Mouse (Mus musculus): ENCODE results near the gene Ap5s1. TPM values are rescaled to one million over a fixed set of nuclear protein-coding genes. Genes with fewer than 3 reads are reported as not detected.

The Ap5s1 gene
- polyA plus RNA-seq, 1 experiment from 2014 or later = 31.4 TPM

DNA sequence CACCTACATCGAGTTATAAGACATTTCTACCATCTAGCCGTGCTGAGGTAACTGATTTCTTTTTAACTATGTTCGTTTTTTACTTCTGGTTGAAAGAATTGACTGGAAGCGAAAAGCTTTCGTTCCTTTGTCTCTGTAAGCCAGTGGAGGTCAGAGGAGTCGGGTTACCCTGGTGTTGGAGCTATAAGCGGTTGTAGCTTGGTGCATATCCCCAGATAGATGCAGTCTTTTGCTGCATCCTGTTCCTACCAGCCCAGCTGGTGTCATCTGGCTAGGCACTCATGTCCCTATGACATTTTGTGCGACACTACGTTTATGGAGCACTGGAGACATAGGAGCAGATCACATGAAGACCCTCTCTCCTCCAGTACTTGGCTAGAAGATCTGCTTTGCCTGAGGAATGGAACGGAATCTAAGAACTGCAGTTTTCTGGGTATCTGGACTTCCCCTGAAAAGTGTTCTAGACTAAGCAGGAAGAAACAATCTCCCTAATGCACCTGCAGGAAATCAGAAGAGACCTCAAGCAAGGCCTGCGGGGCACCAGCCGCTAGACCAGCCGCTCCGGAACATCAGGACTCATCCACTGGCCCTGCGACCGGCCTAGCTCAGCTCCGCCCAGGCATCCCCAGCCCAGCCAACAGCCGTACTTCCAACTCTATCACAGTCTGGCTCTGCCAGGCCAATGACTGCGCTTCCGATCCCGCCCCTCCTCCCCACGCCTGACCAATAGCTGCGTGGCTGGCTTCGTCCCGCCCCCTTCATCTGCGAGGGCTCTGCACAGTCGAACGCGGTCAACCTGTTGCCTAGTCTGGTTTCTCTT is 26.6 kb downstream of the Ap5s1 start, which contains the start of gene Mavs:
Mavs (plus strand) TSS at position 757 of the 820 bp plus-strand sequence.
- H3K36me3 ChIP-seq (ENCODE audit: control insufficient read depth, insufficient read depth, low read length) = no peaks in the 10 kb centered on the region
- H3K9me3 ChIP-seq (ENCODE audit: control insufficient read depth, low read length) = no peaks in the 10 kb centered on the region
- peak within 1 kb of the TSS; percentile 56 for H3K4me3 ChIP-seq (ENCODE audit: low read depth, low read length)
- peak within 1 kb of the TSS; percentile 86 for H3K4me2 ChIP-seq (ENCODE audit: low read depth, low read length, severe bottlenecking)
- DNase-seq (ENCODE audit: low spot score) = peak; percentile 98
- H3K4me1 ChIP-seq (replicated peaks; ENCODE audit: control insufficient read depth, insufficient read depth, low read length) = peaks cover 4% of the 10 kb centered on the region; the same call in 1 of the 2 replicates
- ATAC-seq (replicated peaks; ENCODE audit: low FRiP score) = peak; percentile 100
- H3K27ac ChIP-seq (ENCODE audit: low read depth, low read length) = peak within 1 kb of the TSS; percentile 14; the same call in 1 of the 2 replicates
- 7% methylated on average over 29 of the region's 29 CpGs for WGBS
- H3K27me3 ChIP-seq (ENCODE audit: control insufficient read depth, insufficient read depth, low read length) = no peaks in the 10 kb centered on the region
- H3K9ac ChIP-seq (ENCODE audit: low read length) = peak within 1 kb of the TSS; percentile 73

DNA sequence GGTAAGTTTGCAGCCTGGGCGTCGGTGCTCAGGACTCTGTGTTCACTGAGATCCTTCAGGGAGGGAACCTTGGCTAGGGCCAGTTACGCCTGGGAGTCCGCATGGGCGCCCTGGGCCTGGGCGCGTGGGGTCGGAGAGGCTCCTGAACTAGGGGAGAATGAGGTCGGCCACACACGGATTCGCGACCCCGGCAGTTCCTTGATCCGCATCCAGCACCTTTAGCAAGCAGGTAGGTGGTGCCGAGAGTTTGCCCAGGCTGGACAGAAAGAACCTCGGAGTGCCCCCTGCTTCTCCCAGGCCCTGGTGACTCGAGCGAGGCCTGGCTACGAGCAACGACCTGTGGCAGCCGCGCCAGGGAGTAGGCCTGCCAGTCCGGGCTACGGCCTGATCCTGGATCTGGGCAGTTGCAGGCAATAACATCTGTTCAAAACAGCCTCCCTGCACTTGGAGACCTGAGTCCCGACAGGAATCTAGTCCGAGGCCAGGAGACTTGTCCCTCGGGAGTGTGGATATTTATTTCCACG is 27.3 kb downstream of the Ap5s1 start:
- Histone ChIP-seq H3K9ac (ENCODE audit: low read length) (peak overlapping the region; percentile 73), H3K4me3 (ENCODE audit: low read depth, low read length) (peak overlapping the region; percentile 56), H3K27me3 (ENCODE audit: control insufficient read depth, insufficient read depth, low read length) (no peaks in the 10 kb centered on the region), H3K36me3 (ENCODE audit: control insufficient read depth, insufficient read depth, low read length) (no peaks in the 10 kb centered on the region), H3K9me3 (ENCODE audit: control insufficient read depth, low read length) (no peaks in the 10 kb centered on the region), H3K4me2 (ENCODE audit: low read depth, low read length, severe bottlenecking) (peak overlapping the region; percentile 86), H3K27ac (ENCODE audit: low read depth, low read length) (no peak overlapping the region), H3K4me1 (replicated peaks; ENCODE audit: control insufficient read depth, insufficient read depth, low read length) (peaks cover 4% of the 10 kb centered on the region; the same call in 1 of the 2 replicates)
- 15% methylated on average over 28 of the region's 28 CpGs for WGBS
- ATAC-seq (replicated peaks; ENCODE audit: low FRiP score) (peak; percentile 40), DNase-seq (ENCODE audit: low spot score) (no peak)

DNA sequence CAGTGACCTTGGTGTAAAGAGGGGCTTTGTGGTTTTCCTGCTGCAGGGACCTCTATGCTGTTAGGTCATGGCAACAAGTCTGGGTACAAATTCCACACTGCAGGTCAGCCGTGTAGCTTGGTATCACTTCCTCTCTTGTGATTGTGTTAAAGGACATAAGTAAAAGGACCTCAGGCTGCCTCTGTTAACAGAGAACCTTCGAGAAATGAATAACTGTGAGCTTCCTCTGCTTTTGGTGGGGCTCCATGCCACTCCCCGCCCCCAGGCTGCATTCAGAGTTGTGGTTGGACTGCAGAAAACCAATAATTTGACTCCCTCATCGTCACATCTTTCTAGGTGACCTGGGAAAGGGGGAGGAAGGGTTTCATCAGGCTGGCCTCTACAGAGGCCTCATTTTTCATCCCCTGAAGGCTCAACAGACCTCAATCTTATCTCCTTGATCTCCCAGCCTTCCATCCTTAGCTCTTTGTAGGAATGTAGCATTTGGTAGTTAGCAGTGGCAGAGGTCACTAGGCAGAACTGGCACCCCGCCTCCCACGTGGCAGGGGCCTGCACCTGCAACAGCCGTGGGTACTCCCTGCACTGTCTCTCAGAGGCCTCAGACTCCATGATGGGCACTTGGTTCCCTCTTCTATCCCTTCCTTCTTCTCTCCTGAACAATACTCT is 28.2 kb downstream of the Ap5s1 start:
- H3K36me3 ChIP-seq (ENCODE audit: control insufficient read depth, insufficient read depth, low read length) = no peaks in the 10 kb centered on the region
- no peak overlapping the region; the same call in 1 of the 2 replicates for H3K4me3 ChIP-seq (ENCODE audit: low read depth, low read length)
- no peak overlapping the region for H3K27ac ChIP-seq (ENCODE audit: low read depth, low read length)
- H3K4me1 ChIP-seq (replicated peaks; ENCODE audit: control insufficient read depth, insufficient read depth, low read length) = peaks cover 4% of the 10 kb centered on the region; the same call in 1 of the 2 replicates
- peak overlapping the region; percentile 86; the same call in 1 of the 2 replicates for H3K4me2 ChIP-seq (ENCODE audit: low read depth, low read length, severe bottlenecking)
- no peak overlapping the region for H3K9ac ChIP-seq (ENCODE audit: low read length)
- DNase-seq (ENCODE audit: low spot score) (no peak), ATAC-seq (replicated peaks; ENCODE audit: low FRiP score) (no peak)
- 81% methylated on average over 7 of the region's 7 CpGs for whole genome bisulfite sequencing
- H3K9me3 ChIP-seq (ENCODE audit: control insufficient read depth, low read length) = no peaks in the 10 kb centered on the region
- no peaks in the 10 kb centered on the region for H3K27me3 ChIP-seq (ENCODE audit: control insufficient read depth, insufficient read depth, low read length)

DNA sequence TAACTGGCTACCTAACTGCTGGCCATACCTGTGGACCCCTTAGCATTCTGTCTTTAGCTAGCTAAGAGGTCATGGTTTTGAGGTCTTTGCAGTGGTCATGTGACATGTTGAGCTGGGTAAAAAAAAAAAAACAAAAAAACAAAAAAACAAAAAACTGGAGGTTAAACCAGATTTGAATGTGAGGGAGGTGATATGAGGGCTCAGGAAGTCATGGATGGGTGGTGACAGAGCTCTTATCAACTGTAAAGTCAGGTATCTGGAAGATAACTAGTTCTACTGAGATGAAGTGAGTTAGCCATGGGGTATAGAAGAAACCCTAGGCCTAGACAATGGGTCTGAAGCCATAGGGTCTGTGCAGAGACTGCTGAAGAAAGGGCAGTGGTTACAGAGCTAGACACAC is 35.3 kb downstream of the Ap5s1 start:
- Histone ChIP-seq H3K9me3 (ENCODE audit: control insufficient read depth, low read length) (no peaks in the 10 kb centered on the region), H3K36me3 (ENCODE audit: control insufficient read depth, insufficient read depth, low read length) (peaks cover 4% of the 10 kb centered on the region; the same call in 1 of the 2 replicates), H3K4me1 (replicated peaks; ENCODE audit: control insufficient read depth, insufficient read depth, low read length) (no peaks in the 10 kb centered on the region), H3K9ac (ENCODE audit: low read length) (no peak overlapping the region), H3K27me3 (ENCODE audit: control insufficient read depth, insufficient read depth, low read length) (no peaks in the 10 kb centered on the region), H3K4me2 (ENCODE audit: low read depth, low read length, severe bottlenecking) (no peak overlapping the region), H3K27ac (ENCODE audit: low read depth, low read length) (no peak overlapping the region), H3K4me3 (ENCODE audit: low read depth, low read length) (no peak overlapping the region)
- no peak for DNase-seq (ENCODE audit: low spot score)
- ATAC-seq (replicated peaks; ENCODE audit: low FRiP score) = no peak

DNA sequence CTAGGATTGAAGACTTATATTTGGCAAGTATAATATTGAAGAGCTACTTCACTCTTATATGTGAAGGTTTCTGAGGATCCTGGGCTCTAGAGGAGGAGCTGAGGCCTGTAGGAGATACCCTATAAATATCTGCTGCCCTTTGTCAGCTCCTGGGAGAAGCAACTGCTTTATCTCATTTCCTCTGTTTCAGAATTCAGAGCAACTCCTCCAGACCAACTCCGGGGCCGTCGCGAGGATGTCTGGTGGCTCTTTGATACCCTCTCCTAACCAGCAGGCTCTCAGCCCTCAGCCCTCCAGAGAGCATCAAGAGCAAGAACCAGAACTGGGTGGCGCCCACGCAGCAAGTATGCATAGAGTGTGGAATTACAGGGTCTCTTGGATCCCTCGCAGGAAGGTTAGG is 36.1 kb downstream of the Ap5s1 start:
- 87% methylated on average over 7 of the region's 7 CpGs for WGBS
- Histone ChIP-seq H3K4me1 (replicated peaks; ENCODE audit: control insufficient read depth, insufficient read depth, low read length) (no peaks in the 10 kb centered on the region), H3K36me3 (ENCODE audit: control insufficient read depth, insufficient read depth, low read length) (peaks cover 4% of the 10 kb centered on the region; the same call in 1 of the 2 replicates), H3K4me3 (ENCODE audit: low read depth, low read length) (no peak overlapping the region), H3K27ac (ENCODE audit: low read depth, low read length) (no peak overlapping the region), H3K27me3 (ENCODE audit: control insufficient read depth, insufficient read depth, low read length) (no peaks in the 10 kb centered on the region), H3K4me2 (ENCODE audit: low read depth, low read length, severe bottlenecking) (no peak overlapping the region), H3K9me3 (ENCODE audit: control insufficient read depth, low read length) (no peaks in the 10 kb centered on the region), H3K9ac (ENCODE audit: low read length) (no peak overlapping the region)
- no peak for ATAC-seq (replicated peaks; ENCODE audit: low FRiP score)
- DNase-seq (ENCODE audit: low spot score) = no peak

DNA sequence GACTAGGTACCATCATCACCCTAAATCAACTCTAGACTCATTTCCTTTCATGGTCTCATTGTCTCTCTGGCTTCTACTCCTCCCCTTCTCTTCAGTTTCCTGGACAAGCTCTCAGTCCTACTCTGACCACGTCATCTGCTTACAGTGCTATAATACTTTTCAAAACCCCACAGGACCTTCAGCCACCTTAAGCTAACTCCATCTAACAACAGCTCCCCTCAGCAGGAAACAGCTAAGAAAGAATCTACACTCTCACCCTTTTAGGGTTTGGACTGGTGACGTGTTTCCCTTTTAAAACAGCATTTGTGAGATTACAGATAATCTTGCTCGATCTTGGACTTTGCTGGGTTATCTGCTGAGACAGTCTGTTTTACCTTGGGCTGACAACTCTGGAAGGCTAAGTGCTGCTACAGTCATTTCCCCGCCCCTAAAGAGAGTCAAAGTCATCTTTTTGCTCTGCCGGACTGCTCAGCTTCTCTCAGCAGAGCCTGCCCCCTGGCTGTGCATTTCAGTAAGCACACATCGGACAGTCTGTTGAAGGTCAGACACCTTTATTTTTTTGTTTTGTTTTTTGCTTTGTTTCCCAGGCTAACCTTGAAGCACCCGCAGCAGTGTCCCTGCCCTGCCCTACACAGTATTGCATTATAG is 46.9 kb downstream of the Ap5s1 start:
- H3K4me1 ChIP-seq (replicated peaks; ENCODE audit: control insufficient read depth, insufficient read depth, low read length) = no peaks in the 10 kb centered on the region
- WGBS = 33% methylated on average over 7 of the region's 7 CpGs
- DNase-seq (ENCODE audit: low spot score) (no peak), ATAC-seq (replicated peaks; ENCODE audit: low FRiP score) (0 out of 2 replicates have a peak, but pooled peaks have one; percentile 53)
- H3K36me3 ChIP-seq (ENCODE audit: control insufficient read depth, insufficient read depth, low read length) = no peaks in the 10 kb centered on the region
- H3K4me2 ChIP-seq (ENCODE audit: low read depth, low read length, severe bottlenecking) = no peak overlapping the region
- H3K4me3 ChIP-seq (ENCODE audit: low read depth, low read length) = no peak overlapping the region
- no peak overlapping the region for H3K27ac ChIP-seq (ENCODE audit: low read depth, low read length)
- no peaks in the 10 kb centered on the region for H3K9me3 ChIP-seq (ENCODE audit: control insufficient read depth, low read length)
- no peak overlapping the region for H3K9ac ChIP-seq (ENCODE audit: low read length)
- H3K27me3 ChIP-seq (ENCODE audit: control insufficient read depth, insufficient read depth, low read length) = no peaks in the 10 kb centered on the region

DNA sequence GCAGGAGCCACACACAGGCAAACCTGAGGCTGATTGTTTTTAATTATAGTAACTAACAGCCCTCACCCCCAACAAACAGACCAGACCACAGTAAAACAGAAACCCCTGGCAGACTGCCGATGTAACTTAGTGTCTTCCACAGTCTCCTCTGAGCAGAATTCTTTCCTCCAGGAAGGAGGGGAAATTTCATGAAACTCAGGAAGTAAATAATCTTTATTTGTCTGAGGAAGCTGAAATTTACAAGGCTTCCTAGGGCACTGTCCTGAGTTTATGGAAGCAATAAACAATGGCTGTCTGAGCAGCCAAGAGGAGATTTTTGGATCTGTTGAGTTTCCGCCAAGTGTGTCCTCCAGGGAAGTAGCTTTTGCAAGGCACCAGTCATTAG is 47.4 kb downstream of the Ap5s1 start:
- Histone ChIP-seq H3K4me2 (ENCODE audit: low read depth, low read length, severe bottlenecking) (no peak overlapping the region), H3K9ac (ENCODE audit: low read length) (no peak overlapping the region), H3K4me3 (ENCODE audit: low read depth, low read length) (no peak overlapping the region), H3K9me3 (ENCODE audit: control insufficient read depth, low read length) (no peaks in the 10 kb centered on the region), H3K27ac (ENCODE audit: low read depth, low read length) (no peak overlapping the region), H3K4me1 (replicated peaks; ENCODE audit: control insufficient read depth, insufficient read depth, low read length) (no peaks in the 10 kb centered on the region), H3K27me3 (ENCODE audit: control insufficient read depth, insufficient read depth, low read length) (no peaks in the 10 kb centered on the region), H3K36me3 (ENCODE audit: control insufficient read depth, insufficient read depth, low read length) (no peaks in the 10 kb centered on the region)
- ATAC-seq (replicated peaks; ENCODE audit: low FRiP score) (no peak), DNase-seq (ENCODE audit: low spot score) (peak; percentile 5)
- WGBS = 88% methylated on average over 2 of the region's 2 CpGs

DNA sequence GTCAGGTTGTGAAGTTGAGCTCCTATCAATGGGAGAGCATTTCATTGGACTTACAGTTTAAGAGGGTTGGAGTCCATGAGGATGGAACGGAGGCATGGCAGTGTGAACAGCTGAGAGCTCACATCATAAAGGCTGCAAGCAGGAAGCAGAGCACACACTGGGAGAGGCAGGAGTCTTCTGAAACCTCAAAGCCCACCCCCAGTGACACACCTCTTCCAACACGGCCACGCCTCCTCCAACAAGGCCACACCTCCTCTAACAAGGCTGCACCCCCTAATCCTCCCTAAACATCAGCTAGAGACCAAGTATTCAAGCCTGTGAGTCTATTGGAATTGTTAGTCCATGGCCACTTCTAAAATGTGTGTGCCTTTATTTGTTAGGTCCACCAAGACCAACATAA is 48.9 kb downstream of the Ap5s1 start:
- H3K4me2 ChIP-seq (ENCODE audit: low read depth, low read length, severe bottlenecking) = no peak overlapping the region
- no peak overlapping the region for H3K4me3 ChIP-seq (ENCODE audit: low read depth, low read length)
- no peaks in the 10 kb centered on the region for H3K27me3 ChIP-seq (ENCODE audit: control insufficient read depth, insufficient read depth, low read length)
- 41% methylated on average over 3 of the region's 3 CpGs for WGBS
- no peaks in the 10 kb centered on the region for H3K36me3 ChIP-seq (ENCODE audit: control insufficient read depth, insufficient read depth, low read length)
- 0 out of 2 replicates have a peak, but pooled peaks cover 2% of the 10 kb centered on the region for H3K4me1 ChIP-seq (replicated peaks; ENCODE audit: control insufficient read depth, insufficient read depth, low read length)
- ATAC-seq (replicated peaks; ENCODE audit: low FRiP score) = no peak
- H3K9me3 ChIP-seq (ENCODE audit: control insufficient read depth, low read length) = no peaks in the 10 kb centered on the region
- H3K27ac ChIP-seq (ENCODE audit: low read depth, low read length) = no peak overlapping the region
- no peak for DNase-seq (ENCODE audit: low spot score)
- H3K9ac ChIP-seq (ENCODE audit: low read length) = no peak overlapping the region

Measured in forebrain, embryonic 11.5 days (tissue).